Mouse (Mus musculus) limb, embryonic 15.5 days (tissue): ENCODE results near the gene Cluap1. TPM values are rescaled to one million over a fixed set of nuclear protein-coding genes. Genes with fewer than 3 reads are reported as not detected.
A peak's percentile ranks its signal among the peaks of the same experiment; 100 is the strongest.

Experiments
- ATAC-seq: fragments of 200-750 bp; cut with Nextera tagmentation; 2 replicates; pipeline ENCODE4 v1.8.0; 2017; ENCODE audit warnings: low read depth, moderate TSS enrichment; ENCODE audit not compliant: insufficient number of reproducible peaks, low FRiP score, low TSS enrichment
- H3K27ac ChIP-seq: fragments of 300-500 bp; sonication (generic); 2 replicates; pipeline ENCODE4 v1.5.1; 2015; ENCODE audit warnings: moderate library complexity, mild to moderate bottlenecking, inconsistent platforms
- H3K27me3 ChIP-seq: fragments of 300-500 bp; sonication (generic); 2 replicates; pipeline ENCODE4 v1.6.1; 2015; ENCODE audit warnings: inconsistent platforms
- H3K36me3 ChIP-seq: fragments of 300-500 bp; sonication (generic); 2 replicates; pipeline ENCODE4 v1.6.1; 2015; ENCODE audit warnings: inconsistent platforms
- H3K4me1 ChIP-seq: fragments of 300-500 bp; sonication (generic); 2 replicates; pipeline ENCODE4 v1.6.1; 2015; ENCODE audit warnings: inconsistent platforms
- H3K4me2 ChIP-seq: fragments of 300-500 bp; sonication (generic); 2 replicates; pipeline ENCODE4 v1.6.1; 2015; ENCODE audit warnings: mild to moderate bottlenecking, inconsistent platforms
- H3K4me3 ChIP-seq: fragments of 300-500 bp; sonication (generic); 2 replicates; pipeline ENCODE4 v1.5.1; 2015; ENCODE audit warnings: mild to moderate bottlenecking, inconsistent platforms
- H3K9ac ChIP-seq: fragments of 300-500 bp; sonication (generic); 2 replicates; pipeline ENCODE4 v1.6.1; 2015; ENCODE audit warnings: inconsistent platforms
- H3K9me3 ChIP-seq: fragments of 300-500 bp; sonication (generic); 2 replicates; pipeline ENCODE4 v1.6.1; 2016; ENCODE audit warnings: inconsistent platforms
- WGBS: fragments of 180-500 bp; shearing (Covaris S2); methylation state at CpG from one replicate; pipeline ENCODE4 v1.1.7; 2015; 5-methylcytosine and 5-hydroxymethylcytosine counted together
- polyA plus RNA-seq: library from polyadenylated mRNA; unstranded; fragments of >200 nt; fragmentation: Nextera tagmentation; extraction: Ambion mirVana; gene quantifications from 2 replicates; pipeline ENCODE4 v1.2.1, GENCODE M21; 2015

The Cluap1 gene
- polyA plus RNA-seq, 1 experiment from 2014 or later = 33.4 TPM

GRCm38 (mm10) chr16:3896046-3896445, 12.6 kb upstream of the Cluap1 start:
- Histone ChIP-seq H3K4me3 (no peak overlapping the region), H3K9me3 (no peaks in the 10 kb centered on the region), H3K4me1 (no peaks in the 10 kb centered on the region), H3K36me3 (peaks cover 48% of the 10 kb centered on the region), H3K4me2 (no peak overlapping the region), H3K9ac (no peak overlapping the region), H3K27me3 (no peaks in the 10 kb centered on the region), H3K27ac (no peak overlapping the region)
- WGBS = 66% methylated on average over 6 of the region's 6 CpGs
- ATAC-seq = no peak

DNA sequence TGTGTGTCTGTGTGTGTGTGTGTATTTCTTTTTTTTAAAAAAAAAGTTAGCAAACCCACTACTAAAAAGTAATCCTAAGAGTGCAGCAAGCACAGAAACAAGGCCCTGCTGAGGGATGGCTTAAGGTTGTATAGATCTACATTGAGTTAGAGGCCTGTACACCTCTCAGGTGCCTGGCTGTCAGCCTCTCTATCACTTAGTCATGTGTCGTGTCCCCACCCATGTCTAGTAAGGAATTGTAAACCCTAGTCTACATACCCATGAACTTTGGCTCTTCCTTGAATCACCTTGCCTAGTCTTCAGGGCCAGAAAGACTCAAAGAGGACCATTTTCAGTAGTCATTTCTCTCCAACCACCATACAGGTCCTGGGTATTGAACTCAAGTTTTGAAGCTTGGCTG, 12.0 kb upstream of the Cluap1 start:
- Histone ChIP-seq H3K27ac (no peak overlapping the region), H3K4me3 (no peak overlapping the region), H3K4me1 (no peaks in the 10 kb centered on the region), H3K9ac (no peak overlapping the region), H3K4me2 (no peak overlapping the region), H3K27me3 (no peaks in the 10 kb centered on the region), H3K36me3 (peaks cover 52% of the 10 kb centered on the region), H3K9me3 (no peaks in the 10 kb centered on the region)
- 86% methylated on average over 1 of the region's 1 CpGs for WGBS
- ATAC-seq = no peak

- no peak overlapping the region for H3K4me2 ChIP-seq
- H3K4me1 ChIP-seq = peaks cover 9% of the 10 kb centered on the region
- H3K27ac ChIP-seq = no peak overlapping the region
- H3K4me3 ChIP-seq = no peak overlapping the region
- no peak for ATAC-seq
- 74% methylated on average over 2 of the region's 2 CpGs for WGBS
- H3K9ac ChIP-seq = no peak overlapping the region
- H3K9me3 ChIP-seq = no peaks in the 10 kb centered on the region
- H3K36me3 ChIP-seq = peaks cover 44% of the 10 kb centered on the region
- H3K27me3 ChIP-seq = no peaks in the 10 kb centered on the region
Observed at GRCm38 (mm10) chr16:3907471-3907870, 1.1 kb upstream of the Cluap1 start.

GRCm38 (mm10) chr16:3909118-3909517, 517 bp downstream of the Cluap1 start:
- Histone ChIP-seq H3K27ac (peak overlapping the region; percentile 79), H3K36me3 (peaks cover 44% of the 10 kb centered on the region), H3K4me2 (peak overlapping the region; percentile 77), H3K9me3 (no peaks in the 10 kb centered on the region), H3K9ac (peak overlapping the region; percentile 78), H3K4me1 (peaks cover 9% of the 10 kb centered on the region), H3K4me3 (peak overlapping the region; percentile 68), H3K27me3 (no peaks in the 10 kb centered on the region)
- 6% methylated on average over 20 of the region's 20 CpGs for WGBS
- no peak; the same call in 1 of the 2 replicates for ATAC-seq

DNA sequence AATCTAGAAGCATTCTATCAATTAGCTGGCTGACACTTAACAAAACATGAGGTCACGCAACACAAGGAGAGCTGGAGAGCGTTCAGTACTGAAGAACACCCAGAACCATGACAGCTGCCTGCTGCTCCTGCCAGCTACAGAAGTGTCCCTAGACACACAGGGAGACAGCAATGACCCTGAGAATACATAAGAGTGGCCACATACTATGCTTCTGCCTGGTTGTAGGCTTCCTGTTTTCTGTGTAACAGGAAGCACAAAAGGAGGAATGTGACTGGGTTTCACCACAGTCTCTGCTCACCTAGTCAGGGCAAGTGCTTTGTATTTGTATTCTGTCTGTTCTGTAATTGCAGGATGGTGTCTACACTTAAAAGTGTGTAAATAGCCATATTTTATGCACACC, 12.2 kb downstream of the Cluap1 start:
- Histone ChIP-seq H3K9ac (no peak overlapping the region), H3K27me3 (no peaks in the 10 kb centered on the region), H3K4me3 (no peak overlapping the region), H3K9me3 (no peaks in the 10 kb centered on the region), H3K4me2 (no peak overlapping the region), H3K36me3 (peaks cover 55% of the 10 kb centered on the region), H3K27ac (no peak overlapping the region), H3K4me1 (0 out of 2 replicates have a peak, but pooled peaks cover 4% of the 10 kb centered on the region)
- no peak for ATAC-seq
- WGBS = 94% methylated on average over 2 of the region's 2 CpGs

DNA sequence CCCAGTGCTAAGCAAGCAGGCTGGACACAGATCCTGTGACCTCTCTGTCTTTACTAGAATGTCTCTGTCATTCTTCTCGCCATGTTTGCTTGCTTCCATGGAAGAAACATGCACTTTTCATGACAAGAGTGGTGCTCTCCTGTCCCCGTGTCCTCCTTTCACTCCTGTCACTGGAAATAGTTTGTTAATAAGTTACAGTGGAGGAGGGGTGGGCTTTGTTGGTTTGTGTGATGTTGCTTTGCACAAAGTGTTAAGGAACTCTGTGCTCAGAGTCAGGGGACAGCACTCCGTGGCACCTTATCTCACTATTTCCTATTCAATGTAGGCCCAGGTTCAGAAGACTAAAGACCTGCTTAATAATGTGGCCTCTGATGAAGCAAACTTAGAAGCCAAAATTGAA, 14.9 kb downstream of the Cluap1 start:
- H3K9me3 ChIP-seq = no peaks in the 10 kb centered on the region
- peak overlapping the region; percentile 80 for H3K27ac ChIP-seq
- H3K36me3 ChIP-seq = peaks cover 54% of the 10 kb centered on the region
- WGBS = 77% methylated on average over 3 of the region's 3 CpGs
- H3K27me3 ChIP-seq = no peaks in the 10 kb centered on the region
- H3K4me3 ChIP-seq = no peak overlapping the region
- H3K4me2 ChIP-seq = no peak overlapping the region
- ATAC-seq = no peak
- 0 out of 2 replicates have a peak, but pooled peaks cover 4% of the 10 kb centered on the region for H3K4me1 ChIP-seq
- no peak overlapping the region for H3K9ac ChIP-seq

GRCm38 (mm10) chr16:3923966-3924365, 15.4 kb downstream of the Cluap1 start:
- no peaks in the 10 kb centered on the region for H3K27me3 ChIP-seq
- peaks cover 56% of the 10 kb centered on the region for H3K36me3 ChIP-seq
- WGBS = 35% methylated on average over 4 of the region's 4 CpGs
- no peak overlapping the region for H3K4me2 ChIP-seq
- no peaks in the 10 kb centered on the region for H3K9me3 ChIP-seq
- H3K4me3 ChIP-seq = no peak overlapping the region
- ATAC-seq = peak; percentile 79; the same call in 1 of the 2 replicates
- H3K9ac ChIP-seq = no peak overlapping the region
- peak overlapping the region; percentile 80 for H3K27ac ChIP-seq
- 0 out of 2 replicates have a peak, but pooled peaks cover 4% of the 10 kb centered on the region for H3K4me1 ChIP-seq

GRCm38 (mm10) chr16:3928582-3928981, 20.0 kb downstream of the Cluap1 start:
- no peak overlapping the region for H3K27ac ChIP-seq
- H3K4me2 ChIP-seq = no peak overlapping the region
- H3K36me3 ChIP-seq = peaks cover 70% of the 10 kb centered on the region
- no peak overlapping the region for H3K9ac ChIP-seq
- H3K4me1 ChIP-seq = 0 out of 2 replicates have a peak, but pooled peaks cover 1% of the 10 kb centered on the region
- no peak overlapping the region for H3K4me3 ChIP-seq
- H3K9me3 ChIP-seq = no peaks in the 10 kb centered on the region
- WGBS = 81% methylated on average over 1 of the region's 1 CpGs
- no peak for ATAC-seq
- H3K27me3 ChIP-seq = no peaks in the 10 kb centered on the region

DNA sequence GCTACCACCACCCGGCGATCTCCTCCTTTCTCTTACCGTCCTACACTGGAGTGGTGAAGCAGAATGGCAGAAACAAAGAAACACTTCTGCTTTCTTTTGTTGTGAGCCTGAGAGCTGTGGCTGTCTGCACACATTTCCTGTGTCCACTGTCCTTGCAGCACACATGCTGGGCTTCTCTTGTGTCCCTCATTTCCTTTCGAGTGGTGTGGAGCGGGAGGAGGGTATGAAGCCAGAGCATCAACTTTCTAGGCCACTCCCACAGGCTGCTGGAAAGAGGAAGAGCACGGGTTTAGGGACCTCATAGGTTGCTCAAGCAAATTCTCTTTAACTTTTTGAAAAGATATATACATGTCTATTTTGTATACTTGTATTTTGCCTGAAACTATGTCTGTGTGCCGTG, 20.6 kb downstream of the Cluap1 start:
- Histone ChIP-seq H3K4me1 (no peaks in the 10 kb centered on the region), H3K27me3 (no peaks in the 10 kb centered on the region), H3K9me3 (no peaks in the 10 kb centered on the region), H3K4me3 (no peak overlapping the region), H3K36me3 (peaks cover 71% of the 10 kb centered on the region), H3K4me2 (no peak overlapping the region), H3K9ac (no peak overlapping the region), H3K27ac (no peak overlapping the region)
- 84% methylated on average over 7 of the region's 7 CpGs for WGBS
- ATAC-seq = no peak

- Histone ChIP-seq H3K9ac (no peak overlapping the region), H3K4me2 (no peak overlapping the region), H3K36me3 (peaks cover 81% of the 10 kb centered on the region), H3K27me3 (no peaks in the 10 kb centered on the region), H3K9me3 (no peaks in the 10 kb centered on the region), H3K27ac (no peak overlapping the region), H3K4me3 (no peak overlapping the region), H3K4me1 (no peaks in the 10 kb centered on the region)
- WGBS = 92% methylated on average over 6 of the region's 6 CpGs
- ATAC-seq = no peak
Observed at GRCm38 (mm10) chr16:3933536-3933935, 24.9 kb downstream of the Cluap1 start.

DNA sequence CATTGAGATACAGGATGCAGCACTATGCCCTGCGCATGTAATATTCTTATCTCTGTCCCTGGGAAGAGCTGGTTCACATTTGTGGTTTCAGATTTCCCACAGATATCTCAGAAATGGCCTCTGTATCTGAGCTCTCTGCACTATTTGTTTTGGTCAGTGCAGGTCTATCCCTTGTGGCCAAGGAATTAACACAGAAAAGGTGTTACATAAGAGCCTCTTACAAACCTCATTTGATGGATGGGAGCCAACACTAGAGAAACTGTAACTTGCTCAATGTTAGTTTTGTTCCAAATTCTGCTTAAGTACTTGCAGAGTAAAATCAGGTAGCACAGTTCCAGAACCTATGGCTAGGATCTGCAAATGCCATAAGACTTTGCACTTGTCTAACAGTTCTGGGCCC, 25.5 kb downstream of the Cluap1 start:
- WGBS = 96% methylated on average over 1 of the region's 1 CpGs
- no peak for ATAC-seq
- Histone ChIP-seq H3K27ac (no peak overlapping the region), H3K36me3 (peaks cover 83% of the 10 kb centered on the region), H3K4me2 (no peak overlapping the region), H3K9me3 (no peaks in the 10 kb centered on the region), H3K4me1 (no peaks in the 10 kb centered on the region), H3K4me3 (no peak overlapping the region), H3K27me3 (no peaks in the 10 kb centered on the region), H3K9ac (no peak overlapping the region)

DNA sequence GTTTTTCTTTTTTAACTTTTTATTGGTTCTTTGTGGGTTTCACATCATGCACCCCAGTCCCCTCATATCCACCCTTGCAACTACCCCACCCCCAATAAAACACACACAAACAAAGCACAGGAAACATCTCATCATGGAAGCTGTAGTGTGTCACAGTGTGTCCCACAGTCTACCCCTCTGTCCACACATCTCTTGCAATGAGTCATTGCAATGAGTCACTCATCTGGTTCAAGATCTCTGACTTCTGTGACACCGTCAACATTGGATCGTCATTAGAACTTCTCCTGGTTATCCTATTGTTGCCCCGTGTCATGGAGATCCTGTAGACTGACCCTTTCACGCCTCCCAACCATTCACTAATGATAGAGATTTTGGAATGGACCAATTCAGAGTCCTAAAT, 26.1 kb downstream of the Cluap1 start:
- H3K4me2 ChIP-seq = no peak overlapping the region
- H3K36me3 ChIP-seq = peaks cover 81% of the 10 kb centered on the region
- H3K9me3 ChIP-seq = no peaks in the 10 kb centered on the region
- no peak overlapping the region for H3K9ac ChIP-seq
- ATAC-seq = no peak
- H3K27me3 ChIP-seq = no peaks in the 10 kb centered on the region
- H3K4me3 ChIP-seq = no peak overlapping the region
- no peak overlapping the region for H3K27ac ChIP-seq
- 84% methylated on average over 4 of the region's 4 CpGs for WGBS
- H3K4me1 ChIP-seq = no peaks in the 10 kb centered on the region

DNA sequence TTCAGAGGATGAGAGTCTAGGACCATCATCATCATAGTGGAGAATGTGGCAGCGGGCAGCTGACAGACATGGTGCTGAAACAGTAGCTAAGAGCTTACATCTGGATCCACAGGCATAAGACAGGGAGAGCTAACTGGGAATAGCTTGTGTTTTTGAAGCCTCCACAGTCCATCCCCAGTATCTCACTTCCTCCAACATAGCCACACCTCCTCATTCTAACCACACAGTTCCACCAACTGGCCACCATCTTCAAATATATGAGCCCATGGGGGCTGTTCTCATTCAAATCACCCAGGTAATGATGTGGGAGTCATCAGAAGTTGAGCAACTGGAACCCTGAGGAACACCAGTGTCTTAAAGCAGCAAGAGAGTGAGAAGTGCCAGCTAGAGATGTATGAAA, 42.5 kb downstream of the Cluap1 start:
- Histone ChIP-seq H3K27me3 (no peaks in the 10 kb centered on the region), H3K9me3 (no peaks in the 10 kb centered on the region), H3K27ac (no peak overlapping the region), H3K4me3 (no peak overlapping the region), H3K4me1 (no peaks in the 10 kb centered on the region), H3K36me3 (no peaks in the 10 kb centered on the region), H3K9ac (no peak overlapping the region), H3K4me2 (no peak overlapping the region)
- 88% methylated on average over 1 of the region's 1 CpGs for WGBS
- no peak for ATAC-seq
